Mouse (Mus musculus) effector memory CD4-positive, alpha-beta T cell, adult 5 months (primary cell): Measurements from ENCODE around the gene Gpr171. TPM values are rescaled to one million over a fixed set of nuclear protein-coding genes. Genes with fewer than 3 reads are reported as not detected.

Source experiments
- polyA plus RNA-seq: library from polyadenylated mRNA; unstranded; fragments of 100-300 nt; shearing (Covaris generic); gene quantifications from one replicate; pipeline ENCODE4 v1.2.1, GENCODE M21; 2017

Gpr171 gene
- polyA plus RNA-seq = 92.3 TPM

DNA sequence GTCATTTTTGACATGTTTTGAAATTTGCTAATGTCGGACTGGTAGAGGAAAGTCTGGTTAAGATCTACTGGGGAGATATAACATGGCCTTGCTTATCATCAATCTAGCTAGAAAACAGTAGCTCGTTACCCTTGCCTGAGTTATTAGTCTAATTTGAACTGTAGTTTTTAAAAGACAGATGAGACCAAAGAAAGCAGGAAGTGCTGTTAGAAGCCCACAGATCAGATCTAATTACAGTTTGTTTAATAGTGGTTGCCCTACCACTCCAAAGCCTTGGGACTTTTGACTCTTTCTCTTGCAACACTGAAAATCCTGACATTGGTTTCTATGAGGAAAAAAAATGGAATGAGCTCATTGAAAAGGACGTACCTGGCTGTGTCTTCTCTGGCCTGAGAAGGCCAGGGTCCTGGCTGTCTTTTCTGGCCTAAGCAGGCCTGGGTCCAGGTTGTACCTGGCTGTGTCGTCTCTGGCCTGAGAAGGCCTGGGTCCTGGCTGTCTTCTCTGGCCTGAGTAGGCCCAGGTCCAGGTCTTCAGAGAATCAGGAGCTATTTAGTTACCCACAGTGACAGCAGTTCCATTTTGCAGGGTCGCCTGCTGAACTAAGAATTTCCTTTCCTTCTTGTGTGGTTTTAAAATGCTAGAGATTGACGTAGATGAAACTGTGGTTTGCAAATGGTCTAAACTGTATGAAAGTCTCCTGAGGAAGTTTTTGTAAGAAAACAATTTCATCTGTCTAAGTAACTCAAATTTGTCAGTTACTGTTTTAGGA is at the start of gene Gpr171:
Gene Gpr171 (minus strand): TSS at position 604 of the 769 bp plus-strand sequence.

Other genes starting within 250 kb of the Gpr171 start
- not detected for gene Clrn1, start 216.5 kb downstream of the Gpr171 start, polyA plus RNA-seq
- 1.4 TPM for gene Med12l, start 96.0 kb downstream of the Gpr171 start, polyA plus RNA-seq
- gene P2ry14, start 51.8 kb upstream of the Gpr171 start, polyA plus RNA-seq = 2.8 TPM
- gene Gpr87, start 93.3 kb upstream of the Gpr171 start, polyA plus RNA-seq = not detected
- gene P2ry13, start 109.1 kb upstream of the Gpr171 start, polyA plus RNA-seq = not detected
- not detected for gene P2ry12, start 161.1 kb upstream of the Gpr171 start, polyA plus RNA-seq
- not detected for gene Igsf10, start 242.6 kb upstream of the Gpr171 start, polyA plus RNA-seq